Mouse (Mus musculus) left cerebral cortex, postnatal 4 days (tissue): ENCODE measurements around the gene Pcgf1. TPM values are rescaled to one million over a fixed set of nuclear protein-coding genes. Genes with fewer than 3 reads are reported as not detected.

Source experiments
- DNase-seq: peaks from one replicate; pipeline ENCODE4 v3.0.0-alpha.2; 2022
- intact Hi-C: fragments of 180-260 bp; cut with DNase I; formaldehyde crosslinking; loops from one replicate; pipeline ENCODE4 v1.15.1; 2025
- total RNA-seq, 2 experiments: library from RNA; stranded (reverse); gene quantifications; 2 replicates each; pipeline ENCODE4 v1.2.3; 2021

Gene Pcgf1
- total RNA-seq, 2 experiments from 2014 or later: 16.8 to 23.3 TPM

- DNase-seq: no peak
- intact Hi-C loops: loop anchor here (10.0 kb wide), 1 partner anchor 64 kb away; no protein-coding TSS in a partner anchor
Observed at GRCm38 (mm10) chr6:83058725-83059124, 18.9 kb upstream of the Pcgf1 start.

- intact Hi-C loops: no loop called here
- DNase-seq: no peak
Observed at GRCm38 (mm10) chr6:83065995-83066394, 11.7 kb upstream of the Pcgf1 start.

DNA sequence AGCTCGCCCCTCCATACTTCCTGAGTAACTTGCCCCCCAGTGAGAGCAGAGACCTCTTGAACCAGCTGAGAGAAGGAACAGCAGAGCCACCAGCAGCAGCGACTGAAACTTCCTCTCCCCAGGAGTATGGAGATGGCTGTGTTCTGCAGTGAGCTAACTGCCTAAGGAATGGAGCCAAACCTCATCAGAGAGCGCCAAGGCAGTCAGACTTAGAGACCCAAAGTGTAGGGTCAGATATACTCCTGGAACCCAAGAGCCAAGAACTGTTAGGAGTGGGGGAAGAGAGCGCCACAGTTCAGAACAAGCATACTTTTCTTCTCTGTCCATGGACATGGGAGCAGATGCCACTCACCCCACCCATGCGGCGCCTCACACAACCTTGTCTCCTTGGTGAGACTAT, 11.2 kb upstream of the Pcgf1 start:
- intact Hi-C loops: no loop called here
- DNase-seq: no peak

DNA sequence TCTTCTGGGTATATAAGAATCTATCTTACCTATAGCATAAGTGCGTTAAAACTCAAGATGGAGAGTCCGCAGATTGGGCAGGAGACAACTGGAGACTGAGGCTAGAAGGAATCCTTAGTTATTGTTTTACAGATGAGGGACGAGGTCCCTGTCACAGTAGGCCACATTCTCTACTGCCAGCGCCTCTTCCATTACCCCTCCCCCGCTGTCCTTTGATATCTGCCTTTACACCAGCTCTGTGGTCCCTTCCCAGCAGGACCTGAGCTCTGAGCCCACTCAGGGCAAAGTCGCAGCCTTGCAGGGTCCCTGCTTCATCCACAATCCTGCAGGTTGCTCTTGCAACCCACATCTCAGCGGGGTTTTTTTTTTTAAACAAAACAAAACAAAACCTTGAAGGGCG, 9.4 kb upstream of the Pcgf1 start:
- no peak for DNase-seq
- intact Hi-C loops: no loop called here

- DNase-seq: no peak
- intact Hi-C loops: no loop called here
Observed at GRCm38 (mm10) chr6:83068706-83069487, 8.8 kb upstream of the Pcgf1 start.

DNA sequence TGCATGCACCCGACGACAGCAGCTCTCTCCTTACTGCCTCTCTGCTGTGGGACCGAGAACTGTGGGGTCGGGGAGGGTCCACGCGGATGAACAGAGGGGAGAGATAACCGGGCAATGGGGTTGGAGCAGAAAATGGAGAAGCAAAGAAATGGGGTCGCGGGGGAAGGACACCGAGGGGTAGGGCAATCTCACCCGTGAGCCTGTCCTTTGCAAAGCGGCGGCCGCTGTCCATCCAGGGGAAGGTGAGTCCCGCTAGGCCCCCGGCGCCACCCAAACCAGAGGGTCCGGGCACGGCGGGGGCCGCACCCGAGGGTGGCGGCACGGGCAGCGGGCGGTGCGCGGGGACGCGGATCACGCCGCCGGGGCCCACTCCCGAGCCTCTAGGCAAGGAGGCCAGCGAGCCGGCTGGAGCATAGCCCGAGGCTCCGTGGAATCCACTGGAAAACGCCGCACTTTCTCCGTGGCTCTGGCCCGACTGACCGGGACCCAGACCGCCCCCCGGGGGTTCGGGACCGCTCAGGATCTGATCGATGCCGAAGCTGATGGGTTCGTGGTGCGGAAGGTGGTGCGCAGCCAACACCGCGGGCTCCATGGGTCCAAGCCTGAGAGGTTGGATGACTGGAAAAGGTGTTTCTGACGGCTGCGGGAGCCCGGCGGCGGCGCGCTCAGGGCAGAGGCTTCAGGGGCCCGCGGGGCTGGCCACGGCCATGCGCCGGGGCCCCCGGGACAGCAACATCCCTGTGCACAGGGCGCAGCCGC, 8.0 kb upstream of the Pcgf1 start:
- intact Hi-C loops: no loop called here

DNA sequence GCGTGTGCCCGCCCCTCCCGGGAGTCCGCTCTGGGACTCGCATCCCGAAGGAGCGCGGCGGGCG, 7.6 kb upstream of the Pcgf1 start, which contains the start of gene Tlx2:
TSS of gene Tlx2 (minus strand) at position 47 of the 64 bp plus-strand sequence.
- intact Hi-C loops: no loop called here
- DNase-seq: no peak

More for the DNA sequence above, 8.0 kb upstream of the Pcgf1 start:
- no peak for DNase-seq

- DNase-seq: no peak
Observed at GRCm38 (mm10) chr6:83070311-83071219, 7.1 kb upstream of the Pcgf1 start.

GRCm38 (mm10) chr6:83071220-83071619, 6.4 kb upstream of the Pcgf1 start:
- DNase-seq: no peak

More at GRCm38 (mm10) chr6:83070311-83071219, 7.1 kb upstream of the Pcgf1 start:
- intact Hi-C loops: no loop called here

DNA sequence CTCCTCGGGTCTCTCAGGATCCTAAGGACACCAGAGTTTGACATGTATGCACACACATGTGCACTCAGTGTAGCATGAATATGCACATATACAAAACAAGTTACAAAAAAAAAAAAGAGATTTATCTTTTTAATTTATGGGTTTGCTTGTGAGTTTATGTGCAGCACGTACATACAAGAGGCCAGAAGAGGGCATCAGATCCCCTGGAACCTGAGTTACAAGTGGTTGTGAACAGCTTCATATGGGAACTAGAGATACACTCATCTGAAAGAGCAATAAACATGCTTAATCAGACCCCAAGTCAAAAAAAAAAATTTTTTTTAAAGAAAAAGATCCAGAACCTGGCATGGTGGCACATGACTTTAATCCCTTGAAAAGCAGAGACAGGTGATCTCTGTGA, 2.7 kb upstream of the Pcgf1 start:
- intact Hi-C loops: no loop called here
- no peak for DNase-seq

More at GRCm38 (mm10) chr6:83071220-83071619, 6.4 kb upstream of the Pcgf1 start:
- intact Hi-C loops: no loop called here

- intact Hi-C loops: no loop called here
- DNase-seq: peak; percentile 100
Observed at GRCm38 (mm10) chr6:83078324-83078858, 722 bp downstream of the Pcgf1 start.

DNA sequence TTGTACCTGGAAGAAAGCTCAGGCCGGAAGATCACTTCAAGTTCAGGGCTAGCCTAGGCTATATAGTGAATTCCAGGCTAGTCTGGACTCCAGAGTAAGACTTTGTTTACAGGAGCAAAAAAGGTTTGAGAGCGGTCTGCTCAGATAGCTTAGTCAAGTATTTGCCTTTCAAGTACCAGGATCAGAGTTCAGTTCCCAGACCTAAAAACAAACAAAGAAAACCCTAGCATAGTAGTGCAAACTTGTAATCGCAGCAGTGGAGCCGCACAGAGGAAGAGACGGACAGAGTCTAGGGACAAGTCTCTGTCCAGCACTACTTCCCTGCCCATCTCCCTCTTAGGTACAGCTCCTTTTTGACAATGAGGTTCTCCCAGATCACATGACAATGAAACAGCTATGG, 2.5 kb downstream of the Pcgf1 start:
- intact Hi-C loops: no loop called here
- DNase-seq: no peak

GRCm38 (mm10) chr6:83083497-83083896, 5.8 kb downstream of the Pcgf1 start:
- DNase-seq: no peak
- intact Hi-C loops: no loop called here

DNA sequence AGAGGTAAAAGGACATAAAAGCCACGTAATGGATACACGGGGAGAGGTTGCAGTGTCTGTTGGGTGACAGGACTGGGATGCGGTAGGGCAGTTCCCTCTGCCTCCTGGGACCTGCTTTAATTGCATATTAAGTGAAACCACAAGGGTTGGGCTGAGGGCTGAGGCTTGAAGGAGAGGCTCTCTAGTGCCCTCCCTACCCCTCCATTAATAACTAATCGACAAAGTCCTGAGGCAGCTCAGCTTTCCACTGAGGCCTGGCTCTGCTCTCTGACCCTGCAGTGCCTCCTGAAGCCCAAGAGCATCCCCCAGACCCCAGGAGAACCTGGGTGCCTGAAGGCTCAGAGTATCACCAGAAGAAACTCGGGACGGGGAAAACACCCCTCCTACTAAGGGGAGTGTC, 6.8 kb downstream of the Pcgf1 start:
- no peak for DNase-seq
- intact Hi-C loops: no loop called here

GRCm38 (mm10) chr6:83086121-83087035, 8.7 kb downstream of the Pcgf1 start, which contains the start of gene Lbx2:
TSS of gene Lbx2 (plus strand) at chr6:83086367.
- no peak for DNase-seq
- intact Hi-C loops: no loop called here

DNA sequence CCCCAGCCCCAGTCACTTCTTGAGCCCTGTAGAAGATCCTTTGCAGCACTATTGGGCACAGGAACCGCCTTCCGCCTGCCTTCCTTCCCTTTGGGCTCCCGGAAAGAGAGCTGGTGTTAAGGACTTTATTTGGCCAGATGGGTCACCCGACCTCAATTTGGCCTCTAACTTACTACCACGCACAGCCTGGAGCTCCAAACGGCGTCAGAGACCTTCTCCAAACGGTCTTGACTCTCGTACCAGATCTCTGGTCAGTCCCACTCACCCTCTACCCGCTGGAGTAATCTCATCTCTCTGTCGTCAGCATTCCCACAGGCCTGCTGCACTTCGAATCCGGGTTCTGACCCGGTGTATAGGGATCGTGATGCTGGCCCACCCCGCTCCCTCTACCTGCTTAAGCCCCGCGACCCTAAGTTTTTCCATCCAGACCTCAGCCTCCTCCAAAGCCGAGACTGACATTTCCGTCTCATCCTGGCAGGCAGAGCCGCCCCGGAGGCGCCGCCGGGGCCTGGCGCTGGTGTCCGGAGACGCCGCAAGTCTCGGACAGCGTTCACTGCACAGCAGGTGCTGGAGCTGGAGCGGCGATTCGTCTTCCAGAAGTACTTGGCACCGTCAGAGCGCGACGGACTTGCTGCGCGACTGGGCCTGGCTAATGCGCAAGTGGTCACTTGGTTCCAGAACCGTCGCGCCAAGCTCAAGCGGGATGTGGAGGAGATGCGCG, 9.7 kb downstream of the Pcgf1 start:
- DNase-seq: no peak
- intact Hi-C loops: no loop called here

- intact Hi-C loops: no loop called here
- no peak for DNase-seq
Observed at GRCm38 (mm10) chr6:83087926-83088260, 10.2 kb downstream of the Pcgf1 start.

DNA sequence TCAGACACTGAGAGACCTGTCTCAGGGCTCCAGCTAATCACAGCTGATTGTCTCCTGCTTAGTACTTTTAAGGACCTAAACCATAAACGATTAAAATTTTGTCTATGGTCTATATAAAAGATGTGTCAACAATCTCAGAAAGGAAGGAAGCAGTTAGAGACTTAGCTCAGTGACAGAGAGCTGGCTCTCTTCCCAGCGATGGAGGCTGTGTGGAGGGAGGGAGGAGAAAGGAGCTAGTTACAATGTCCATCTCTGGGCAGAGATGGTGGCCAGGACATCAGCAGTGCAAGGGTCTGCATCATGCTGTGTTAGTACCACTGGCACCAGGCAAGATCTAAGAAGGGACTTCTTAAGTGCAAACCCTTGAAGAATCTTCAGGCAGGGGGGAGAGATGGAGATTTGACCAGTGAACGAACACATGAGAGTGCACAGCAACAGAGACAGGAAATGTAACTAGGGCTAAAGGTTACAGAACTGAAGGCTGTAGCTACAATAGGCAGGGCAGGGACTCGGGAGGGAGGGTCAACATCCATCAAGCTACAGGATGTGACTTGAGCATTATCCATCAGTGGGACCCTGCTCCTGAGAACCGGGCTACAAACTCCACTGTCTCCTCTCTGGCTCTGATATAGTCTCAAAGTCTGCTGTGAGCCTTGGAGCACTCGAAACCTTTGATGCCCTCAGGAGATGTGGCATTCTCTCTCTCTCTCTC, 14.9 kb downstream of the Pcgf1 start:
- no peak for DNase-seq
- intact Hi-C loops: no loop called here

DNA sequence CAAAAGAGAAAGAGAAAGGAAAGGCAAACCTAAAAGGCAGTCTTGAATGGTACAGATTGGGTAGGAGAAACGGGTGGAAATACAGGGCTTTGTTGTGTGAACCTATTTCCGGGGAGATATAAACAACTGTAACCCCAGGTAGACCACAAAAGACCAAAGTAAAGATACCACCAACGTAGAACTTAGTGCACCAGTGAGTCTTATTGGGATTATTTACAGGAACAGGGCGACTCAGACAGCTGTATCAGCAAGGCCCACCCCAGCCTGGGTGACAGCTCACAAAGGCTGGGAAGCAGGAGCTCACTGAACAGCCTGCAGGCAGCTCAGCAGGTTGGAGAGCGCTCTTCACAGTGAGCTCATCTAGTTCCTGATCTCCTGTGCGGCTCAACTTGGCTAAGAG, 18.3 kb downstream of the Pcgf1 start:
- intact Hi-C loops: no loop called here
- no peak for DNase-seq
